Mouse (Mus musculus) testis, adult 2 months (tissue): ENCODE measurements around the gene Fam83c.

Source experiments
- CTCF ChIP-seq: fragments of 200-500 bp; IDR thresholded peaks from 2 replicates; pipeline ENCODE4 v1.5.1; 2012; ENCODE audit warnings: low read depth, mild to moderate bottlenecking, inconsistent platforms, low read length, moderate library complexity; ENCODE audit not compliant: control insufficient read depth, insufficient read depth, insufficient replicate concordance
- POLR2A ChIP-seq: fragments of 200-500 bp; IDR thresholded peaks from 2 replicates; pipeline ENCODE4 v1.6.1; 2012; ENCODE audit warnings: low read depth, mild to moderate bottlenecking, inconsistent platforms, low read length, moderate library complexity; ENCODE audit not compliant: control insufficient read depth

DNA sequence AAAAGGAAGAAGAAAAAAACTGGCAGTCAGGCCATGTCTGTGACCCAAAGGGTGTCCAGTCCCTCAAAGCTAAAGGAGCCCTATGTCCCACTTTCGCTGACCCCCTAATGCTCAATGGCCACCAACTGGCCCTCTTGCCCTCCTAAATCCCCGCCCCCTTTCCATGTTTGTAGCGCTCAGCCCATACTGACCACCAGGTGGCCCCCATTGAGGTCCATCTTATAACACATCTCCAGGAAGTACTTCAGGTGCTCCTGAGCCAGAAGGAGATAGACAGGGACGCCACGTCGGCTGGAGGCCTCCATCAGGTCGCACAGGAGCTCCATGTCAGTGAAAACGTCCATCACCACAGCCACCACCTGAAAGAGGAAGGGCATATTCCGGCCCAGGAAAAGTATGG is 3.4 kb downstream of the Fam83c start:
- no peak for TF ChIP-seq CTCF
- TF ChIP-seq POLR2A = no peak
